Mouse (Mus musculus) heart, postnatal 36 days (tissue): ENCODE data around the gene Itfg1. TPM values are rescaled to one million over a fixed set of nuclear protein-coding genes. Genes with fewer than 3 reads are reported as not detected.

Experiments used
- DNase-seq, 2 experiments: peaks; one replicate each; pipeline ENCODE4 v3.0.0; 2021 to 2022
- intact Hi-C: fragments of 180-260 bp; cut with DNase I; formaldehyde crosslinking; loops from one replicate; pipeline ENCODE4 v1.15.1; 2025
- microRNA-seq, 2 experiments: library from miRNA; unstranded; fragments of <30 nt; microRNA quantifications; one replicate each; pipeline ENCODE4 v1.2.0; 2021; ENCODE audit warnings: borderline number of aligned reads in 2 of 2
- total RNA-seq, 2 experiments: library from RNA; stranded (reverse); gene quantifications; 2 replicates each; pipeline ENCODE4 v1.2.3; 2021

Gene Itfg1
- total RNA-seq, 2 experiments from 2014 or later = 48.4 to 49.6 TPM

DNA sequence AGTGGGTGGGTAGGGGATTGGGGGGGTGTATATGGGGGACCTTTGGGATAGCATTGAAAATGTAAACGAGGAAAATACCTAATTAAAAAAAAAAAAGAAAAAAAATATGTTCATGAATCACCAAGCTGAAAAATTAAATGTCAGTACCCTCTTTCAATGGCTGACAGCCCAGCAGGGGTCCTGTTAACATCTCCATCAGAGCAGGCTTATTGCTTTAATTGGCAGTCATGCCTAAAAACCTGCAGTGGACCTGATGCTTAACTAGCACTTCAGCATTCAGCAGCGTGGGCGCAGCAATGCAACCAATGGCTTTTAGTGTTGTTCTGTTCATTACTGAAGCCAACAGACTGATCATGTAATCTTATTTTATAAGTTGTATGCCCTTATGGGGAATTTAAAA lies 60.6 kb downstream of the Itfg1 start:
- intact Hi-C loops = no loop called here
- DNase-seq = no peak

DNA sequence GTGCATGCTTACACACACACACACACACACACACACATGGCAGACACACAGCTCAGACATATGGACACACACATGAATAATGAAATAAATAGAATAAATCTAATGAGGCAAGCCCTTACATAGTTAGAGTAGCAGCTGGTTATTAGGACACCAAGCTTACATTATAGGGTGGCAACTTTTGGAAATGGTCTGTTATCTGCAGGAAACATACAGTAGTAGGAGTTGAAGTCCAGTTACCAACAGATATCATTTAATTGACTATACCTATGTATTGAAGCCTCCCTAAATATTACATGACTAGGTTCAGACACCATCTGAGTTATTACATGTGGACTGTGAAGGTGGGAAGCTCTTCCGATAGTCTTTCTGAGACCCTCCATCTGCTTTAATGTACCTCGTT lies 95.7 kb downstream of the Itfg1 start:
- intact Hi-C loops = no loop called here

DNA sequence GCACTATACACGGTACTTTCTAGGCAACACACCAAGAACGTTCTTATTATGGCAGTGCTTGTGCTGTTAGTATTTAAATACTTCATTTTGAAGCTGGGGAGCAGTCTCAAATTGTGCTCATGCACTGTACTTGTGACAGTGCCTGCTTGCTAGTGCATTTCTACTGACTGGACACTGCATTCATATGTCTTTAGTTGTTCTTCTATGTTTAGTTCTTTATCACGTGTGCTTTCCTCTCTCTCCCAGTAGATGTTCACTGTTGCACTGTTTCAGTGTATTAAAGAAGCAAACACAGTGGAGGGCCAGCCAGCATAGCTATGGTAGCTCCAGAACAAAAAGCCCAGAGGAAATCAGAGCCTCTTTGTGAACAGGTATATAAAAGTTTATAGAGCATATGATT lies 110.2 kb downstream of the Itfg1 start:
- peak in 1 of 2 experiments; percentile 5 for DNase-seq
- intact Hi-C loops = no loop called here

More for the DNA sequence above, 95.7 kb downstream of the Itfg1 start:
- DNase-seq = no peak

DNA sequence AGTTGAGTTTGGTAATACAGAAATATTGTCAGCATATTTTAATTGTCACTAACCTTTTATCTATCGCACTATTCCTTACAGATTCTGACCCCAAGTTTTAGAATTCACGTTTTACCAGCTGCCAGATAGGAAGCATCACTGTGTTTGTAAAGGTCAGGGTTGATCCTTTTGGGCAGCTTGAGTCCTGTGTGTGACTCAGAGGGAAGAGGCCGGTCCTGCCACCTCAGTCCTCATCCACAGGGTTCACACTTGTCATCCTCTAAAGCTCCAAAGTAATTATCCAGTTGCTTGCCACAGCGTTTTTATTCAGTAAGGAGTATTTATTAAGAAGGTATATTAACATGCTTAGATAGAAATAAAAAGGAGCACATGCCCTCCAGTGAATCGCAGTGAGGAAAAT lies 123.5 kb downstream of the Itfg1 start:
- DNase-seq = no peak
- intact Hi-C loops = no loop called here

DNA sequence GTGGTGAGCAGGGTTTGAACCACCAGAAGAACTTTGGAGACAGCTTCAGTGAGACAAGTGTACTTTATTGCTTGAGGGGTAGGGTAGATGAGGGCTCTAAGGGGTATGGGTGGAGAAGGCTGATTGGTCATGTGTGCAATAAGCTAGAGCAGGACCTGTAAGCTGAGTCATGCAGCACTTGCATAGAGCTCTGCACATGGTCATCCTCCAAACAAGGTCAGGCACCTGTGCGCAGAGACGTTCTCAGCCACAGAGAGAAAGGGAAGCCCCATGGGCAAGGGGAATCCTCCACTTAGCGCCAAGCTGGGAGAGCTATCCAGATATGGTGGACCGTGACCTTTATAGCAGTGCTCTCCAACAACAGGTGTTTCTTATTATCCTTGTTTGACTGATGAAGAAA lies 124.0 kb downstream of the Itfg1 start:
- intact Hi-C loops = no loop called here

DNA sequence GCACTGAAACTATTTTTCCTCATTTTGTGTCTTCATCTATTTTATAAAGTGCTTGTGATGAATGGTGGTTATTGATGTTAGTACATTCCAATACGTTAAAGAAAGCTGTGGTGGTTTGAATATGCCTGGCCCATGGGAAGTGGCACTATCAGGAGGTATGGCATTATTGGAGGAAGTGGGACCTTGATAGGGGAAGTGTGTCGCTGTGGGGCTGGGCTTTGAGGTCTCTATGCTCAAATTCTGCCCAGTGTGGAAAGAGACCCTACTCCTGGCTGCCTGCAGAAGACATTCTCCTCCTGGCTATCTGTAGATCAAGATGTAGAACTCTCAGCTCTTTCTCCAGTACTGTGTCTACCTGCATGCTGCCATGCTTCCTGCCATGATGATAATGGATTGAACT lies 133.7 kb downstream of the Itfg1 start:
- no peak for DNase-seq
- intact Hi-C loops = loop anchor here (10.0 kb wide), 1 partner anchor 1198 kb away; no protein-coding TSS in a partner anchor

More for the DNA sequence above, 124.0 kb downstream of the Itfg1 start:
- no peak for DNase-seq

DNA sequence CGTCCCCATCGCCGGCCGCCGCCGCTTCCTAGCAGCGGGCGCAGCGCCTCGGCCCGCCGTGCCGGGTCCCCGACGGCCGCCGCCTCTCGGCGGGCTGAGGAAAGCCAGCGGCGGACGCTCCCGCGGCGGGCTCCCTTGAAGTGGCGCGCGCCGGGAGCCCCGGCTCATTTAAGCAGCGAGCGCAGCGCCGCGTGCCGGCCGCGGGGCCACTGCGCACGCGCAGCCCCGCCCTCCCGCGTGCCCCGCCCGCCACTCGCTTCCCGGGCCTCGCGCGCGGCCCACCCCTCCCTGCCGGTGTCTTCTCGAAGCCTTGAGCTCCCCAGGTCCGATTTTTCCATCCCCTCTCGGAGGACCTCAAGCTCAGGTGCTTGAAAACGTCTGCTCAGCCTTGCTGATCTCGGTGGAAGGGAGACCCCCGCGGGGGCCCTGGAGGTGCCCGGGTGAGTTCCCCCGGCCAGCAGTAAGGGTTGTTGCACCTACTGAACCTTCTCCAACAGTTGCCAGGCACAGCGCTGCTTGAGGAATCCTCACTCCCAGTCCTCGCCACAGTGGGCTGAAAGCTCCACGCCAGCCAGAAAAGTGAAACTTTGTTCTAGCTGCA lies 139.9 kb downstream of the Itfg1 start, which contains the start of gene Neto2:
Gene Neto2, minus strand, starts transcription at position 174 of the 601 bp plus-strand sequence.
- intact Hi-C loops = loop anchor here (1.0 to 10.0 kb wide), 3 partner anchors 141 to 1204 kb away; partner anchors contain the start of genes Itfg1 and Phkb

DNA sequence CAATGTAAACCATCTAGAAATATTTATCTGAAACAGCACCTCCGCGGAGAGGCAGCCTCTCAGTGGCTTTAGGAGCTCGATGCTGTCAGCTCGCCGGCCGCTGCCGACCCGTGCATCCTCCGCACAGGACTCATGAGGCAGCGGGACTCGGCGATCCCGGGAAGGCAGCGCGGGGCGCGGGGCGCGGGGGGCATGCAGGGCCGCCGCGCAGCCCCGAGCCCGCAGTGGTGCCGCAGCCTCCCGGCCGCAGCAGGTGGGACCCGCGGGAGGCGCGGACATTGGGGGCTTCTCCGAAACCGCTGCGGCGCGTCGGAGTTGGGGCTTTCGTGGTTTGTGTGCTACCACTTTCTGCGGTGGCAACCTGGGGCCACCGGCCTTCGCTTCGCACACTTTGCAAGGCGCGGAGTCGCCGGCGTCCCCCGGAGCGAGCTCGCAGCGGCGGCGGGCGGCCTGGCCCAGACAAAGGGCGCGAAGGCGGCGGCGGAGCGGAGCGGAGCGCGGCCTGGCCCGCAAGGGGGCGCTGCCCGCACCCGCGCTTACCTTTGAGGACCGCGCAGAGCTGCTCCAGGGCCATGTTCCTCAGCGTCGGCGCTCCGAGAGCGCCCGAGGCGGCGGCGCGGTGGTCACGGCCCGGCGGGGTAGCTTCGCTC lies 140.5 kb downstream of the Itfg1 start:
- peak in 1 of 2 experiments; percentile 52 for DNase-seq
- intact Hi-C loops = loop anchor here (1.0 to 10.0 kb wide), 3 partner anchors 142 to 1205 kb away; partner anchors contain the start of genes Itfg1 and Phkb

More for the DNA sequence above, 139.9 kb downstream of the Itfg1 start, which contains the start of gene Neto2:
- peak; percentile 66 to 73 for DNase-seq

DNA sequence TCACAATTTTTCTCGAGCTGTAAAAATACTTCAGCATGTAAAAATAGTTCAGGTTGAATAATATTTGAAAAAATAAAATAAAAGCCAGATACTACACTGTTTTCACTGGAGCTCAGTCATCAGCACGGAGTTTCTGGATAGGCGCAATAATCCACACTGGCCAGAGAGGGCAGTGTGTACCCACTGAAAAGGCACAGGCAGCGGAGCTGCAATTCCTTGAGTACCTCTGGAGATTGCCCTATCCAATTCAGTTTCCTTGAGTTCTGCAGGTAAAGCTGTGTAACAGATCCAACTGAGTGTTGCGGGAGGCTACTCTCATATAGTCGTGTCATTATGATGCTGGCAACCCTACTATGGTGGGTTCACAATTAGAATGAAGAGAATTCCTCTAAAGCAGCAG lies 141.7 kb downstream of the Itfg1 start:
- intact Hi-C loops = loop anchor here (1.0 to 5.0 kb wide), 2 partner anchors 778 to 886 kb away; no protein-coding TSS in a partner anchor
- DNase-seq = peak; percentile 68 to 72

Small RNAs within 50 kb of the gene (microRNA-seq; reads per million reads assigned to microRNA genes)
- 0 to 0.72 reads per million in 2 experiments for gene Mir8109

Other genes starting within 250 kb of the Itfg1 start
- gene Neto2, start 140.0 kb downstream of the Itfg1 start, total RNA-seq = 1 to 10 TPM; 1.2 to 1.3 TPM
- gene Phkb, start within 50 bp of the Itfg1 start, total RNA-seq = 10 to 100 TPM; 57.6 to 64.1 TPM